Mouse (Mus musculus) liver, postnatal 0 days (tissue): ENCODE measurements at regions not wholly inside any gene's neighbourhood (a gene's known extent, or its start where the extent isn't known, plus 50 kb on each side); places are given as distances from the start of the nearest gene placed in this dataset.
A peak's percentile ranks its signal among the peaks of the same experiment; 100 is the strongest.

Experiments
- CTCF ChIP-seq: sonication (generic); IDR thresholded peaks from 2 replicates; pipeline ENCODE4 v1.5.1; 2016; ENCODE audit warnings: antibody characterized with exemption, low read depth
- EP300 ChIP-seq: IDR thresholded peaks from 2 replicates; pipeline ENCODE4 v1.6.1; 2016; ENCODE audit warnings: antibody characterized with exemption, low read depth, mild to moderate bottlenecking

GRCm38 (mm10) chr13:111984081-111984574 lies 175.3 kb upstream of the Map3k1 start:
- TF ChIP-seq CTCF (no peak), EP300 (0 out of 2 replicates have a peak, but pooled peaks have one; percentile 70)
